Mouse (Mus musculus) liver, embryonic 11.5 days (tissue): ENCODE results near the gene Apol11b. TPM values are rescaled to one million over a fixed set of nuclear protein-coding genes. Genes with fewer than 3 reads are reported as not detected.

ENCODE experiments used
- ATAC-seq: fragments of 200-750 bp; cut with Nextera tagmentation; replicated peaks from 2 replicates; pipeline ENCODE4 v1.8.0; 2017; ENCODE audit warnings: moderate number of reproducible peaks, mild to moderate bottlenecking, moderate TSS enrichment, moderate library complexity; ENCODE audit not compliant: low FRiP score
- DNase-seq: peaks from one replicate; pipeline ENCODE4 v3.0.0-alpha.2; 2017; ENCODE audit warnings: low spot score
- H3K27ac ChIP-seq: fragments of 300-500 bp; sonication (generic); 2 replicates; pipeline ENCODE4 v1.5.1; 2014; ENCODE audit warnings: mild to moderate bottlenecking, low read depth, low read length, control low read depth
- H3K27me3 ChIP-seq: fragments of 300-500 bp; sonication (generic); replicated peaks from 2 replicates; pipeline ENCODE4 v1.6.1; 2014; ENCODE audit warnings: low read length, mixed read lengths; ENCODE audit not compliant: control insufficient read depth, insufficient read depth
- H3K36me3 ChIP-seq: fragments of 300-500 bp; sonication (generic); 2 replicates; pipeline ENCODE4 v1.6.1; 2014; ENCODE audit warnings: mild to moderate bottlenecking, low read length, moderate library complexity, mixed read lengths; ENCODE audit not compliant: control insufficient read depth, insufficient read depth
- H3K4me1 ChIP-seq: fragments of 300-500 bp; sonication (generic); replicated peaks from 2 replicates; pipeline ENCODE4 v1.6.1; 2014; ENCODE audit warnings: low read length, mixed read lengths; ENCODE audit not compliant: control insufficient read depth, insufficient read depth
- H3K4me2 ChIP-seq: fragments of 300-500 bp; sonication (generic); 2 replicates; pipeline ENCODE4 v1.6.1; 2014; ENCODE audit warnings: mild to moderate bottlenecking, control low read depth, moderate library complexity
- H3K4me3 ChIP-seq: fragments of 300-500 bp; sonication (generic); 2 replicates; pipeline ENCODE4 v1.5.1; 2014; ENCODE audit warnings: low read depth, low read length, control low read depth
- H3K9ac ChIP-seq: fragments of 300-500 bp; sonication (generic); 2 replicates; pipeline ENCODE4 v1.6.1; 2014; ENCODE audit warnings: low read depth, low read length, control low read depth
- H3K9me3 ChIP-seq: fragments of 300-500 bp; sonication (generic); 2 replicates; pipeline ENCODE4 v1.6.1; 2016; ENCODE audit warnings: low read length, inconsistent platforms, mixed read lengths; ENCODE audit not compliant: control insufficient read depth
- polyA plus RNA-seq: library from polyadenylated mRNA; unstranded; fragments of >200 nt; fragmentation: Nextera tagmentation; extraction: Ambion mirVana; gene quantifications from 2 replicates; pipeline ENCODE4 v1.2.1, GENCODE M21; 2014

The Apol11b gene
- polyA plus RNA-seq, 1 experiment from 2014 or later, result 0.41 TPM

- Histone ChIP-seq H3K9ac (no peak overlapping the region), H3K4me2 (no peak overlapping the region), H3K4me3 (no peak overlapping the region), H3K27me3 (no peaks in the 10 kb centered on the region), H3K4me1 (no peaks in the 10 kb centered on the region), H3K27ac (no peak overlapping the region), H3K36me3 (no peaks in the 10 kb centered on the region), H3K9me3 (no peaks in the 10 kb centered on the region)
- ATAC-seq (no peak), DNase-seq (no peak)
Observed at GRCm38 (mm10) chr15:77587026-77587425, 56.1 kb downstream of the Apol11b start.

Other genes with a start within 250 kb of the Apol11b start
- not detected in 2 replicates for gene Apol7a, start 244.2 kb downstream of the Apol11b start, polyA plus RNA-seq
- gene Apol9a, start 232.2 kb downstream of the Apol11b start, polyA plus RNA-seq, result not detected in 2 replicates
- not detected in 2 replicates for gene Apol7b, start 195.8 kb downstream of the Apol11b start, polyA plus RNA-seq
- not detected in 2 replicates for gene Apol10a, start 166.2 kb downstream of the Apol11b start, polyA plus RNA-seq
- 0.10 TPM in 1 of 2 replicates, not detected in the other for gene Apol11a, start 135.0 kb downstream of the Apol11b start, polyA plus RNA-seq
- gene Apol7c, start 110.0 kb downstream of the Apol11b start, polyA plus RNA-seq, result 0.08 TPM in 1 of 2 replicates, not detected in the other
- not detected in 2 replicates for gene 1700025B11Rik, start 81.4 kb downstream of the Apol11b start, polyA plus RNA-seq
- gene Apol10b, start 47.2 kb downstream of the Apol11b start, polyA plus RNA-seq, result not detected in 2 replicates
- not detected in 2 replicates for gene Gm36245, start 44.0 kb downstream of the Apol11b start, polyA plus RNA-seq
- not detected in 2 replicates for gene Apol7e, start 55.6 kb upstream of the Apol11b start, polyA plus RNA-seq
- gene Apol9b, start 85.8 kb upstream of the Apol11b start, polyA plus RNA-seq, result not detected in 2 replicates
- gene Apol8, start 113.7 kb upstream of the Apol11b start, polyA plus RNA-seq, result 2.9 and 3.2 TPM in 2 replicates
- 49.8 and 53.0 TPM in 2 replicates for gene Myh9, start 198.9 kb upstream of the Apol11b start, polyA plus RNA-seq